Mouse (Mus musculus) cerebellum, adult 9-11 months (tissue): ENCODE data around the gene Ncbp2.

Experiments used
- DNase-seq: peaks from one replicate; pipeline ENCODE4 v3.0.0; 2022

Ncbp2 gene

DNA sequence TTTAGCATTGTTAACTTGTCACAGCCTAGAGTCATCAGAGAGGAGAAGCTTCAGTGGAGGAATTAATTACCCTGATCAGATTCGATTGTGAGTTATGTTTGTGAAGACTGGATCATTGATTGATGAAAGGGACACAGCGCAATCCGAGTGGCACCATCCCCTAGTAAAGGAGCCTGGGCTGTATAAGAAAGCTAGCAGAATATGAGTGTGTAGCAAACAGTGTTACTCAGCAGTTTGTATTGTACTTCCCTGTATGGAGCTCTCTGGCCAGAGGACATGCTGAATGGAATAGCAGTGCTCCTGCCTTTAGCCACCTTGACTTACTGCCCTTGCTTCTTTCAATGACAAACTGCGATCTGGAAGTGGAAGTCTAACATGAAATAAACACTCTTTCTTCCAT, 62.0 kb downstream of the Ncbp2 start:
- no peak for DNase-seq
